Mouse (Mus musculus): Measurements from ENCODE around the gene Dad1.

Dad1 gene

GRCm38 (mm10) chr14:54203776-54204175, 50.1 kb downstream of the Dad1 start:
- DNase-seq = no peak

- no peak for DNase-seq
Observed at GRCm38 (mm10) chr14:54203207-54203606, 50.7 kb downstream of the Dad1 start.

DNA sequence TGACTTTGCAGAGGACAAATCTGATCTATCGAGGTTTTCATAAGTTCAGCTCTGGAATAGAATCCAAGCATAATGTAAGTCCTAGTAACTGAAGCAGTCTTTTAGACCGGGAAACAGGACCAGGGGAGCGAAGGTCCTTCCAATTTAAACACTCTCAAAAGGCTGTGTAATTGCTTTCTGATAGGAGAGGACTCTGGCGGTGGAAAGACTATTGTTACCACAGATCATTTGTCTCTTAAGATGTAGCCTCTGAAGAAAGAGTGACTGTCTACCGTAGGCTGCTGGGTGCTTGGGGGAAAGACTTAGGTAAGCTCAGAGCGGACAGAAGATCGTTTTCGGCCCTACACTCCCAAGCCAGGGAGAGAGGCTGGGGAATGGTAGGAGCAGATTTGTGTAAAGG, 53.5 kb downstream of the Dad1 start:
- no peak for DNase-seq

DNA sequence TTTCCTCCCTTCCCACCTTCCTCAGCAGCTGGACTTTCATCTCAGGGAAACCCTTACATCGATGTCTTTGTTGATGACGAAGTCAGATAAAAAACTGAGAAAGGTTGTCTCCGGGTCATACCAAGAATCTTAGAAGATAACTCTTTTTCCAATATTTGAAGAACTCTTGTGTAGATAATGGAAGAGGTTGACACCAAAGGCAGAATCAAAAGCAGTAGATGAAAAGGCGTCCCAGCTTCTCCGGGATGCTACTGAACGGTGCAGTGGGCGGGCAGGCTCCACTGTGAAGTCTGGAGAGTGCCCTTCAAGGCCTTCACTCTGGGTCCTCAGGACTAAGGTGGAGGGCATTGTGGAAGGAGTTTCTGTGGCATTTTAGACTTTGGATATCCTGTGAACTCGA, 54.2 kb downstream of the Dad1 start:
- no peak for DNase-seq

GRCm38 (mm10) chr14:54197740-54198139, 56.2 kb downstream of the Dad1 start:
- no peak for DNase-seq

- DNase-seq = no peak
Observed at GRCm38 (mm10) chr14:54195838-54196423, 58.0 kb downstream of the Dad1 start.

- no peak for DNase-seq
Observed at GRCm38 (mm10) chr14:54193354-54194133, 60.4 kb downstream of the Dad1 start.

- DNase-seq = peak in 1 of 2 experiments; percentile 29
Observed at GRCm38 (mm10) chr14:54192462-54192847, 61.4 kb downstream of the Dad1 start.

GRCm38 (mm10) chr14:54191594-54192461, 62.1 kb downstream of the Dad1 start:
- peak in 1 of 2 experiments; percentile 15 for DNase-seq

GRCm38 (mm10) chr14:54191026-54191390, 62.9 kb downstream of the Dad1 start:
- DNase-seq = no peak

DNA sequence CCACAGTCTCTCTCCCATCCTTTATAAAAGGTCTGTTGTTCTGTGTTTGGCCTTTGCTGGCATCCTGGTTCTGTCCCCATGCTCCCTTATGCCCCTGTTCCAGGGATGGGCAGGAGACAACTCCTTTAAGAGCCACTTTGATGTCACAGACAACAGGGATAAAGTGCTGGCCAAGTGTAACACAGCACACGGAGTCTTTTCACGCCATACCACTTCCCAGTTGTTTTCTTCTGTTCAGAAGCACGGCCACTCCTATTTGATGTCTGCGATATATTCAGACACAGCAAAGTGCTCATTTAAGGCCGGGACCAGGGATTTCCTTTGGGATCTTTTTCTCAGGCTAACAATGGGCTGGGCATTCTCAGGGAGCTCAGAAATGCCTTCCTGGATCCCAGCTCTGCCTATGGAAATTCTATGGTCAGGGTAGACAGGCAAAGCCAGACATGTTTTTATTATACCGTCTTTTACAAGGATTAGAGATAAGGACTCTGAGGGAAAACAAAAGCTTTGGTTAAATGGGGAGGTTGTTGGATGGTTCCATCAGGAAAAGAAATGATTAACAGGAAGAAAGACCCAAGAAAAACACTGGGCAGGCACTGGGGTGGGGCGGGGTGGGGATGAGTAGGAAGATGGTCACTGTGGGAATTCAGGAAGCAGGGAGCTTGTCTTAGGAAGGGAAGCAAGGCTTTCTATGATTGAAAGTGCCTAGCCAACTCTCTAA, 63.4 kb downstream of the Dad1 start:
- DNase-seq = no peak

DNA sequence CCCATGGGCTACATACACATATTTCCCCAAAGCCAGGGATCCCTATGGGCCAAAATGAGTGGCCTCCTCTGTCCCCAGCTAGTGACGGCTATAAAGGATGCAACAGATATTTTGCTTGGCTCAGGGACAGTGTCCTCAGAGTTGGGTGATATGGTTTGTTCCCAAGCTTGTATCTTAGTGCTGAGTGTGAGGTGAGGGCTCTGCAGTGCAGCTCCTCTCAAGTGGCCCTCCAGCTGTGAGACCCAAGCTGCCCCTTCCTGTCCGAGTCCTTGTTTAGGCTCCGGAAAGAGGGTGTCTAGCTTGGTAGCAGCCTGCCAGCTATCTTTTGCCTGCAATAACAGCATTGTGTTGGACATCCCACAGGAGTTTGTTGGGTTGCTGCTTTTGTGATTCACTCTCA, 64.6 kb downstream of the Dad1 start:
- DNase-seq = no peak

GRCm38 (mm10) chr14:54187211-54187610, 66.7 kb downstream of the Dad1 start:
- DNase-seq = no peak

Measured in kidney, adult 8-10 months (tissue).